Mouse (Mus musculus) cerebellum, adult 9-10 months (tissue): Measurements from ENCODE around the gene Nacc2.

Source experiments
- DNase-seq: peaks from one replicate; pipeline ENCODE4 v3.0.0; 2022

Nacc2 gene

GRCm38 (mm10) chr2:26091771-26092393 is 31.1 kb downstream of the Nacc2 start:
- peak; percentile 63 for DNase-seq

GRCm38 (mm10) chr2:26090876-26091770 is 31.9 kb downstream of the Nacc2 start:
- peak; percentile 57 for DNase-seq

- DNase-seq: no peak
Measured at GRCm38 (mm10) chr2:26089005-26089404, 34.0 kb downstream of the Nacc2 start.

GRCm38 (mm10) chr2:26086926-26087600 is 36.0 kb downstream of the Nacc2 start:
- no peak for DNase-seq

- no peak for DNase-seq
Measured at GRCm38 (mm10) chr2:26086505-26086904, 36.5 kb downstream of the Nacc2 start.

- DNase-seq: no peak
Measured at GRCm38 (mm10) chr2:26082883-26083282, 40.1 kb downstream of the Nacc2 start.

GRCm38 (mm10) chr2:26080830-26081229 is 42.2 kb downstream of the Nacc2 start:
- DNase-seq: no peak

GRCm38 (mm10) chr2:26079409-26079808 is 43.6 kb downstream of the Nacc2 start:
- DNase-seq: no peak

GRCm38 (mm10) chr2:26077068-26077467 is 46.0 kb downstream of the Nacc2 start:
- DNase-seq: no peak

- DNase-seq: no peak
Measured at GRCm38 (mm10) chr2:26076121-26076520, 46.9 kb downstream of the Nacc2 start.

- no peak for DNase-seq
Measured at GRCm38 (mm10) chr2:26074551-26074950, 48.5 kb downstream of the Nacc2 start.

- no peak for DNase-seq
Measured at GRCm38 (mm10) chr2:26068592-26068991, 54.4 kb downstream of the Nacc2 start.

- no peak for DNase-seq
Measured at GRCm38 (mm10) chr2:26068175-26068574, 54.8 kb downstream of the Nacc2 start.

GRCm38 (mm10) chr2:26066527-26066926 is 56.5 kb downstream of the Nacc2 start:
- no peak for DNase-seq

- no peak for DNase-seq
Measured at GRCm38 (mm10) chr2:26062742-26063427, 60.1 kb downstream of the Nacc2 start.

- DNase-seq: no peak
Measured at GRCm38 (mm10) chr2:26062241-26062640, 60.8 kb downstream of the Nacc2 start.

GRCm38 (mm10) chr2:26061018-26061666 is 61.9 kb downstream of the Nacc2 start:
- DNase-seq: peak; percentile 63

GRCm38 (mm10) chr2:26057053-26057452 is 66.0 kb downstream of the Nacc2 start:
- DNase-seq: no peak

GRCm38 (mm10) chr2:26056226-26056625 is 66.8 kb downstream of the Nacc2 start:
- DNase-seq: no peak

GRCm38 (mm10) chr2:26055747-26056102 is 67.3 kb downstream of the Nacc2 start:
- no peak for DNase-seq

- peak; percentile 78 for DNase-seq
Measured at GRCm38 (mm10) chr2:26055046-26055746, 67.8 kb downstream of the Nacc2 start.

GRCm38 (mm10) chr2:26052806-26053205 is 70.2 kb downstream of the Nacc2 start:
- no peak for DNase-seq
